Mouse (Mus musculus): ENCODE measurements around the gene Smgc. TPM values are rescaled to one million over a fixed set of nuclear protein-coding genes. Genes with fewer than 3 reads are reported as not detected.

Smgc gene
- not detected in 2 replicates for polyA plus RNA-seq (2012; ENCODE audit: low replicate concordance)

GRCm38 (mm10) chr15:91837965-91838364 is at the start of gene Smgc:
Gene Smgc, plus strand, starts transcription at chr15:91838265.

Other genes with a start within 250 kb of the Smgc start
- gene Lrrk2, start 165.1 kb upstream of the Smgc start, polyA plus RNA-seq (2012; ENCODE audit: low replicate concordance) = 0.44 and 0.93 TPM in 2 replicates
- 0.03 TPM in 1 of 2 replicates, not detected in the other for gene Cntn1, start 212.9 kb downstream of the Smgc start, polyA plus RNA-seq (2012; ENCODE audit: low replicate concordance)